Mouse (Mus musculus) lung, postnatal 0 days (tissue): ENCODE data around the gene Cpne8.

Experiments used
- CTCF ChIP-seq: IDR thresholded peaks from 2 replicates; pipeline ENCODE4 v1.5.1; 2016; ENCODE audit warnings: antibody characterized with exemption, mild to moderate bottlenecking
- EP300 ChIP-seq: IDR thresholded peaks from 2 replicates; pipeline ENCODE4 v1.6.1; 2016; ENCODE audit warnings: antibody characterized with exemption, mild to moderate bottlenecking, control low read depth

- TF ChIP-seq CTCF, result no peak
- TF ChIP-seq EP300, result no peak
Measured at GRCm38 (mm10) chr15:90616116-90616798, 63.0 kb downstream of the Cpne8 start.
